Mouse (Mus musculus) monocyte, adult 2 months (primary cell): Measurements from ENCODE around the gene Tspear.
A peak's percentile ranks its signal among the peaks of the same experiment; 100 is the strongest.

ENCODE experiments used
- DNase-seq, 2 experiments: peaks; one replicate each; pipeline ENCODE4 v3.0.0; 2022; ENCODE audit warnings: low spot score in 2 of 2, low read depth in 1 of 2

The Tspear gene

DNA sequence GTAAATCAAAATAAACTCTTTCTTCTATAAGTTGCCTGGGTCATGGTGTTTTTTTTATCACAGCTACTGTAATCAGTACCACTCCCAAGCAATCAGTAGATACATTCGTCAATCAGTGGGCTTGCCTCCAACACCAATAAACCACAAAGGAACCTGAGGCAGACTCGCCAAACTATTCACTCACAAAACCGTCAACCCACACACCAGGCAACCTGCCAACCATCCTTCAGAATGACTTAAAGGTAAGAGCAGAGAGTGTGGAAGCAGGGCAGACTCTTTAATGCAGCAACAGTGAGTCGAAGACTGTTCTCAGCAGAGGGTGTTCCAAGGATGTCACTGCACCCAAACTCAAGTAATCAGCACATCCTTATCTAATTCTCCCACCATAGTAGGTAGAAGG, 236.3 kb downstream of the Tspear start:
- no peak for DNase-seq

DNA sequence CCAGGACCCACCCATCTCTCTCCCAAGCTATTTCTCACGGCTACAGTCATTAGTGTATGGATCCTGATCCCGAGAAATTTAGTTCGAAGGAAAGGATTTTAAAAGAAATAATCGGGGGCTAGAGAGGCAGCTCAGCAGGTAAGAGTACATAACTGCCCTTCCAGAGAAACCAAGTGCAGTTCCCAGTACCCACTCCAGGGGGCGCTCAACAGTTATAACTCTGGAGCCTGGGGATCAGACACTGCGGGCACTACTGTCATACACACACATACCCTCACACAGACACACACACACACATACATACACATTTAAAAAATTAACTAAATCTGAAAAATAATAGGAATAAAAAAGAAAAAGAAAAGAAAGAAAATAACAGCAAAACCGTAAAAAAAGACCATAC, 239.8 kb downstream of the Tspear start:
- DNase-seq = peak in 1 of 2 experiments; percentile 60

DNA sequence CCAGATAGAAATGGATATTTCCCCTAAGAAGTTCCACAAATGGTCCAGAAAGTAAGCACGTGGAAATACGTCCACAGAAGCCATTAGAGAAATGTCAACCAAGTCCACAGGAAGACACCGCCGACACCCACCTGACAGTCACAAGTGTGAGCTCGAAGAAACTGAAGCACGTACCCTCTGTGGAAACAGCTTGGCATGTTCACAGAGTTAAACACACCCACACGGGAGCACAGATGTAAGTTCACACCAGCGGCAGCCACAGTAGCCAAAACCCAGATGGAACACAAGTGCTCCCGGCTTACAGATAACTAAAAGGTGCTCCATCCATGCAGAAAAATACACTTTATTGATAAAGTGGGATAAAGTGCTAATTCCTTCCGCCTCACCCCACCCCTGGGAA, 241.0 kb downstream of the Tspear start:
- no peak for DNase-seq
